Mouse (Mus musculus) lung, adult 2 months (tissue): ENCODE data around the gene Cacna1i. TPM values are rescaled to one million over a fixed set of nuclear protein-coding genes. Genes with fewer than 3 reads are reported as not detected.
A peak's percentile ranks its signal among the peaks of the same experiment; 100 is the strongest.

Experiments
- DNase-seq: peaks from one replicate; pipeline ENCODE4 v3.0.0; 2022
- H3K4me1 ChIP-seq: fragments of 200-500 bp; 2 replicates; pipeline ENCODE4 v1.6.1; 2011; ENCODE audit warnings: low read length; ENCODE audit not compliant: control insufficient read depth, insufficient read depth
- H3K4me3 ChIP-seq: fragments of 200-500 bp; replicated peaks from 2 replicates; pipeline ENCODE3; 2011; ENCODE audit warnings: low read depth, mild to moderate bottlenecking, control low read depth, low read length; ENCODE audit errors: extremely low read depth
- CTCF ChIP-seq: fragments of 200-500 bp; IDR thresholded peaks from 2 replicates; pipeline ENCODE4 v1.5.1; 2011; ENCODE audit warnings: mild to moderate bottlenecking, low read length, control low read depth; ENCODE audit not compliant: insufficient read depth
- POLR2A ChIP-seq: fragments of 200-500 bp; IDR thresholded peaks from 2 replicates; pipeline ENCODE4 v1.6.1; 2011; ENCODE audit warnings: low read depth, mild to moderate bottlenecking, control low read depth, low read length, borderline replicate concordance; ENCODE audit errors: extremely low read depth
- WGBS: fragments of 180-500 bp; shearing (Covaris S2); methylation state at CpG from one replicate; pipeline ENCODE4 v1.1.7; 2018; 5-methylcytosine and 5-hydroxymethylcytosine counted together
- polyA plus RNA-seq: library from polyadenylated mRNA; depleted of rRNA; stranded (reverse); fragments of >200 nt; gene quantifications from 2 replicates; pipeline ENCODE4 v1.2.3, GENCODE M21; 2012

Cacna1i gene
- polyA plus RNA-seq, 1 experiment, result 1.2 TPM

DNA sequence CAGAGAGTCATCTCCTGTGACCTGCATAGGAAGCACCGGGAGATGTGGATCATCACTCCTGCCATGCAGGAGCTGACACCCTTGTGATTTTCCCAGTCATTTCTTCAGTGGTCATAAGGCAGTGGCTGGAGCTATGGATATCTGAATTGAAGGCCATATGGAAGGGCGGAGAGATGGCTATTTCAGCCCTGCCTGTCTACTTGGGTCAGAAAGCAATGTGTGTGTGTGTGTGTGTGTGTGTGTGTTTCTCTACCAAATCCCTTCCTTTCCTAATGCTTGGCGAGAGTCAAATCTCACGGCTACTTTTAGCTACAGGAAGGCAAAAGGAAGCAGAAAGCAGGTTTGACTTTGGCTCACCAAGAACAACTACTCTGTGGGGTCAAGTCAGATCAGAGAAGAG lies 39.9 kb downstream of the Cacna1i start:
- no peaks in the 10 kb centered on the region for H3K4me1 ChIP-seq
- WGBS, result 78% methylated on average over 4 of the region's 4 CpGs
- H3K4me3 ChIP-seq, result no peak overlapping the region
- no peak for TF ChIP-seq POLR2A
- no peak for TF ChIP-seq CTCF
- DNase-seq, result no peak

GRCm38 (mm10) chr15:80327743-80328540 lies 40.9 kb downstream of the Cacna1i start:
- no peak for DNase-seq
- TF ChIP-seq POLR2A, result no peak
- no peak for TF ChIP-seq CTCF
- WGBS, result 72% methylated on average over 13 of the region's 13 CpGs
- H3K4me3 ChIP-seq, result no peak overlapping the region
- no peaks in the 10 kb centered on the region for H3K4me1 ChIP-seq

GRCm38 (mm10) chr15:80330276-80330675 lies 43.2 kb downstream of the Cacna1i start:
- Histone ChIP-seq H3K4me3 (no peak overlapping the region), H3K4me1 (no peaks in the 10 kb centered on the region)
- TF ChIP-seq POLR2A, result no peak
- TF ChIP-seq CTCF, result no peak
- no peak for DNase-seq
- 69% methylated on average over 3 of the region's 3 CpGs for WGBS

DNA sequence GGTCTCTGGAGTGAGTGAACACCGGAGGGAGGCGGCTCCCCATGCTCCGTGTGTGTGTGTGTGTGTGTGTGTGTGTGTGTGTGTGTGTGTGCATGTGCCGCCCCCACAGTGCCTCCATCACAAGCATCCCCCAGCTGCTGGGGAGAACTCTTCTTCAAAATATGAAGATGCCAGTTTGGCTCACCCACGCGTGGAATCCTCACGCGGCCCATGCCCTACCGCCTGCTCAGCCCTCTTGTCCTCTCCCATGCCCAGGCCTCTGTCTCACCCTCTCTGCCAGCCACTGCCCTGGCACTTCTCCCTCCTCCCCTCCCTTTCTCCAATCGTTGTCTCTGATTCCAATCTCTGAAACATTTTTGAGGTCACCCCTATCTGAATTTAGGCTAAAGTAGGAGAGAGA lies 47.7 kb downstream of the Cacna1i start:
- DNase-seq, result no peak
- no peaks in the 10 kb centered on the region for H3K4me1 ChIP-seq
- WGBS, result 70% methylated on average over 10 of the region's 10 CpGs
- no peak overlapping the region for H3K4me3 ChIP-seq
- no peak for TF ChIP-seq CTCF
- TF ChIP-seq POLR2A, result no peak

- 49% methylated on average over 7 of the region's 7 CpGs for WGBS
- Histone ChIP-seq H3K4me1 (no peaks in the 10 kb centered on the region), H3K4me3 (no peak overlapping the region)
- TF ChIP-seq POLR2A, result no peak
- no peak for TF ChIP-seq CTCF
- no peak for DNase-seq
Measured at GRCm38 (mm10) chr15:80335196-80335595, 48.2 kb downstream of the Cacna1i start.

DNA sequence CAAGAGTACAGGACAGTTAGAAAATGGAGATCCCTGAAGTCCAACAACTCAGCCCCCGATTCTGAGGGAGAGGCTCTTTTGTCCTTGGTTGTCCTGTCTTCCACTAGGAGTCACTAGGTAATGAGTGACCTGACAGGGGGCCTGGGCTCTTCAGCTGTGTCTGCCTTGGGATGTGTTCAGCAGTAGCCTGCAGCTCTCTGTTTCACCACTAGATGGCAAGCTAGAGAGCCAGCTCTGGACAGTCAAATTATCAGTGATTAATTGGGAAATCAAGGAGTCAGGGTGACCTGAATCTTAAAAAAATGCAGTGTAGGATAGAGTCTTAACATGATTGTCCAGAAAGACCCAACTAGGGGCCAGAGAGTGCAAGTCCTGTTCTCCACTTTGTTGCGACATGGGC lies 53.3 kb downstream of the Cacna1i start:
- no peak overlapping the region for H3K4me3 ChIP-seq
- 79% methylated on average over 2 of the region's 2 CpGs for whole genome bisulfite sequencing
- DNase-seq, result peak; percentile 23
- peak; percentile 63 for TF ChIP-seq CTCF
- no peak for TF ChIP-seq POLR2A
- H3K4me1 ChIP-seq, result no peaks in the 10 kb centered on the region

- no peaks in the 10 kb centered on the region for H3K4me1 ChIP-seq
- no peak overlapping the region for H3K4me3 ChIP-seq
- no peak for DNase-seq
- TF ChIP-seq CTCF (no peak), POLR2A (no peak)
- WGBS, result 62% methylated on average over 4 of the region's 4 CpGs
Measured at GRCm38 (mm10) chr15:80342394-80342793, 55.4 kb downstream of the Cacna1i start.

GRCm38 (mm10) chr15:80343031-80343430 lies 56.0 kb downstream of the Cacna1i start:
- WGBS, result 22% methylated on average over 10 of the region's 10 CpGs
- H3K4me1 ChIP-seq, result no peaks in the 10 kb centered on the region
- TF ChIP-seq CTCF, result no peak
- TF ChIP-seq POLR2A, result no peak
- DNase-seq, result no peak
- H3K4me3 ChIP-seq, result no peak overlapping the region

DNA sequence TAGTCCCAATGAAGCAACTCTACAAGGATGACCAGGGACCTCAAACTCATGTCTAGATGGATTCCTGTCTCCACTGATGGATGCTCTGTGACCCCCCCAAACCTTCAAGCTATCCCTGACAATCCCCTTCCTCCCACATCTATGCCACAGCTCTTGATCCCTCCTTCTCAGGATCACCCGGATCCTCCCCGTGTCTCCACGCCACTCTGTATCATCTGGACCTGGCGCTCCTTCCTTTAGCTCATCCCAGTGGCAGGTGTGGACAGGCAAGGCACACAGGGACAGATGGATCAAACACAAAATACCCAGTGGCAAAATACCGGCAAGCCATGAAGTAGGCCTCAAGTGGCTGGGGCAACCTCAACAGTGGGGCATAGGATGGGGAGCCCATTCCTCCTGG lies 56.7 kb downstream of the Cacna1i start:
- WGBS, result 94% methylated on average over 5 of the region's 5 CpGs
- DNase-seq, result no peak
- Histone ChIP-seq H3K4me3 (no peak overlapping the region), H3K4me1 (no peaks in the 10 kb centered on the region)
- TF ChIP-seq CTCF (no peak), POLR2A (no peak)

GRCm38 (mm10) chr15:80346510-80346909 lies 59.5 kb downstream of the Cacna1i start:
- no peak for DNase-seq
- WGBS, result 83% methylated on average over 7 of the region's 7 CpGs
- H3K4me3 ChIP-seq, result no peak overlapping the region
- no peaks in the 10 kb centered on the region for H3K4me1 ChIP-seq
- TF ChIP-seq POLR2A, result no peak
- TF ChIP-seq CTCF, result no peak
